Mouse (Mus musculus) olfactory bulb, adult 2 months (tissue): Measurements from ENCODE around the gene Impdh1.

Experiments used
- CTCF ChIP-seq: fragments of 200-500 bp; IDR thresholded peaks from 2 replicates; pipeline ENCODE4 v1.5.1; 2012; ENCODE audit warnings: low read depth, mild to moderate bottlenecking, low read length, moderate library complexity; ENCODE audit not compliant: insufficient read depth
- POLR2A ChIP-seq: fragments of 200-500 bp; IDR thresholded peaks from 2 replicates; pipeline ENCODE4 v1.6.1; 2012; ENCODE audit warnings: mild to moderate bottlenecking, low read depth, low read length, moderate library complexity; ENCODE audit not compliant: insufficient read depth

- no peak for TF ChIP-seq CTCF
- no peak for TF ChIP-seq POLR2A
Observed at GRCm38 (mm10) chr6:29156326-29156725, 59.8 kb downstream of the Impdh1 start.
